14 mouse cellular contexts compared by ENCODE assay signal in the genomic region with DNA sequence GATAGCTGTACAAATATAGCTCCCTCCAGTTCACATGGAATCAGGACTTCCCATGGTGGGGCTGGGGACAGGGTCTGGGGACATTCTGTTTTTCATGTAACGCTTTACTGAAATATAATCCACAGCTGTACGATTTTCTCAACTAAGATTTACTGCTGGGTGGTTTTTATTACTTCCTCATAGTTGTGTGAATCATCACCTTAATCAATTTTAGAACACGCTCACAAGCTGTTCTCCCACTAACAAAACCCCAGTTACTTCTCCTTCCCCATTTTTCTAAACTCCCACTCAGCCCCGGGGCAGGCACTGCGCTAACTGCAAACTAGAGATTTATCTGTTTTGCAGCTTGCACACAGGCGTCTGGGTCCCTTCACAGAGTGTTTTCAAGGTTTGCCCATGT. TPM values are rescaled to one million over a fixed set of nuclear protein-coding genes. Genes with fewer than 3 reads are reported as not detected.
DNase-seq lines count a peak whose midpoint lies in the region; ATAC-seq and TF ChIP-seq lines count a peak whose summit lies in the region.
"Had no signal": no experiment of that assay in that cellular context is flagged by ENCODE, and none has a peak within 500 bp of the region (broad histone marks: within the 10 kb centered on the region; RNA-seq: fewer than 3 reads in every experiment).

No protein-coding gene starts in this region.

- H3K4me2 ChIP-seq in kidney, postnatal 0 days (ENCODE audit: low read length) = no peak overlapping the region

- H3K9me3 ChIP-seq in kidney, postnatal 0 days (replicated peaks; ENCODE audit: low read length) = no peaks in the 10 kb centered on the region

- TF ChIP-seq CTCF in kidney, postnatal 0 days (IDR thresholded peaks at IDR 0.05; ENCODE audit: low read depth) = no peak
- no peak for TF ChIP-seq CTCF in olfactory bulb, adult 2 months (IDR thresholded peaks at IDR 0.05; ENCODE audit: insufficient read depth, low read depth, low read length)

- H3K36me3 ChIP-seq in kidney, postnatal 0 days (ENCODE audit: insufficient read depth, low read length) = no peaks in the 10 kb centered on the region

- 0 out of 2 replicates have a peak, but pooled peaks cover 8% of the 10 kb centered on the region for H3K4me1 ChIP-seq in kidney, postnatal 0 days (replicated peaks; ENCODE audit: insufficient read depth, low read length)
- peaks cover 4% of the 10 kb centered on the region; the same call in 1 of the 2 replicates for H3K4me1 ChIP-seq in olfactory bulb, adult 2 months (ENCODE audit: control insufficient read depth, insufficient read depth, low read length)

- no peak overlapping the region for H3K9ac ChIP-seq in kidney, postnatal 0 days (ENCODE audit: low read depth, low read length)
- H3K9ac ChIP-seq: forebrain, postnatal 0 days had no signal

- H3K27ac ChIP-seq in kidney, postnatal 0 days = no peak overlapping the region
- 0 out of 2 replicates have a peak overlapping the region, but pooled peaks have one; percentile 51 for H3K27ac ChIP-seq in olfactory bulb, adult 2 months (ENCODE audit: insufficient read depth, low read depth, low read length)

- no peak for TF ChIP-seq POLR2A in olfactory bulb, adult 2 months (IDR thresholded peaks at IDR 0.05; ENCODE audit: insufficient read depth, low read depth, low read length)

- no peaks in the 10 kb centered on the region for H3K27me3 ChIP-seq in kidney, postnatal 0 days (ENCODE audit: insufficient read depth, low read length)

- ATAC-seq in kidney, postnatal 0 days (replicated peaks; ENCODE audit: low FRiP score, low read depth) = 0 out of 2 replicates have a peak, but pooled peaks have one; percentile 17
- peak; percentile 90 to 98 for ATAC-seq in hematopoietic stem cell, adult 5-6 weeks (replicated peaks in 1 of 2; ENCODE audit: insufficient read depth in 1 of 2, low FRiP score in 2 of 2, low TSS enrichment in 1 of 2, low read depth in 1 of 2, poor library complexity in 2 of 2, severe bottlenecking in 2 of 2)
- ATAC-seq: forebrain, postnatal 0 days had no signal

- H3K4me3 ChIP-seq in kidney, postnatal 0 days (replicated peaks; ENCODE audit: low read depth, low read length) = no peak overlapping the region
- H3K4me3 ChIP-seq in olfactory bulb, adult 2 months (ENCODE audit: insufficient read depth, low read depth, low read length) = no peak overlapping the region

- DNase-seq in kidney, postnatal 0 days (ENCODE audit: low spot score) = peak; percentile 80
- no peak for DNase-seq in kidney, adult 18-20 months
- peak; percentile 40 for DNase-seq in right cerebral cortex, postnatal 25 days
- no peak for DNase-seq in right cerebral cortex, postnatal 14 days
- DNase-seq in adrenal gland, postnatal 4 days (ENCODE audit: low spot score in 2 of 2) = no peak
- DNase-seq in cerebellum, adult 11-12 months = no peak
- DNase-seq: adrenal gland, postnatal 36 days; cerebellum, postnatal 10 days; forebrain, postnatal 0 days; heart, postnatal 4 days; liver; thymus, postnatal 25 days had no signal

- WGBS in kidney, postnatal 0 days = 20% methylated on average over 6 of the region's 6 CpGs
- WGBS in olfactory bulb, adult 2 months = 40% methylated on average over 6 of the region's 6 CpGs

RNA-seq across cellular contexts. Expression of a gene that starts 28.8 kb away (rescaled TPM):
- 43.4 and 44.1 TPM in 2 replicates for polyA plus RNA-seq in kidney, postnatal 0 days (2015; fragmentation: Nextera tagmentation; extraction: Ambion mirVana)
- total RNA-seq in hematopoietic stem cell, adult 5-6 weeks (2017) = 10.5 and 11.2 TPM in 2 replicates
- not detected in 2 replicates for polyA plus RNA-seq in olfactory bulb, adult 2 months (2012; ENCODE audit: insufficient read depth, insufficient read length, low replicate concordance, missing spikeins)
- 10 to 100 TPM; 95.4 to 95.8 TPM for total RNA-seq in adrenal gland, postnatal 4 days (2021)

Comparison
In these comparisons a context has a peak if more than half of its experiments do, and no peak if none do; other contexts are left out.
1. DNase-seq: peak in kidney, postnatal 0 days (single experiment) and right cerebral cortex, postnatal 25 days (single experiment); none in kidney, adult 18-20 months (single experiment), right cerebral cortex, postnatal 14 days (single experiment), adrenal gland, postnatal 4 days (0 of 2) and cerebellum, adult 11-12 months (single experiment).